ENCODE assay signal across 35 mouse cellular contexts in the genomic region with DNA sequence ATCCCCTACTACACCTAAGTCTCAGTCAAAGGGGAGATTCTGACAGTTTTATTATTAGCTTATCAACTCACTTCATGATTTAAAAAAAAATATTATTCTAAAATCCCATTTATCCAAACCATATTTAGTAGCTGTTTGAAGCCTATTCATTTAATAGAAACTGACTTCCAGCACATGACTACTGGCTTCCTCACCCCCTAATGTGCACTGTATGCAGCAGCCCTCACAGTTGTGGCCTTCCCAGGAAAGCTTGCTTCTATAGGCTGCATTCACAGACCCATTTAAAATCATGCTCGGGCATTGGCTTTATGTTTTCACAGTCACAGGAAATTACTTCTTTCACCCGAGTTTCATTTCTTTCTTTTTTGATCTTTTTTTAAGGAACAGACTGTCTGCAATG.
"Had no signal": no experiment of that assay in that cellular context is flagged by ENCODE, and none has a peak within 500 bp of the region (broad histone marks: within the 10 kb centered on the region; RNA-seq: fewer than 3 reads in every experiment).

No protein-coding gene starts in this region.

- H3K36me3 ChIP-seq: heart, embryonic 10.5 days; heart, embryonic 12.5 days; heart, embryonic 13.5 days; heart, embryonic 15.5 days; hindbrain, embryonic 10.5 days; hindbrain, embryonic 12.5 days; hindbrain, embryonic 13.5 days; hindbrain, embryonic 15.5 days; intestine, embryonic 15.5 days; kidney, embryonic 15.5 days had no signal

- DNase-seq: heart, postnatal 10 days; heart, postnatal 14 days; heart, postnatal 36 days; heart, postnatal 4 days; kidney, adult 11 months; kidney, adult 18-20 months; kidney, adult 2 months; kidney, adult 8-10 months; kidney, adult 9 months; kidney, postnatal 10 days; kidney, postnatal 14 days; kidney, postnatal 25 days; kidney, postnatal 36 days; kidney, postnatal 4 days; layer of hippocampus, adult 9-11 months; layer of hippocampus, postnatal 36 days had no signal

- ATAC-seq: hindbrain, embryonic 16.5 days; hindbrain, postnatal 0 days; inflammation-experienced regulatory T-cells, adult 6 months; intestine, embryonic 15.5 days; intestine, embryonic 16.5 days; intestine, postnatal 0 days had no signal

- H3K4me2 ChIP-seq: heart, embryonic 11.5 days; heart, embryonic 12.5 days; heart, embryonic 13.5 days; heart, embryonic 15.5 days; hindbrain, embryonic 12.5 days; hindbrain, embryonic 13.5 days; hindbrain, embryonic 14.5 days; hindbrain, embryonic 15.5 days; intestine, embryonic 15.5 days; kidney, embryonic 15.5 days had no signal

- H3K9ac ChIP-seq: heart, embryonic 12.5 days; heart, embryonic 13.5 days; heart, embryonic 15.5 days; hindbrain, embryonic 12.5 days; hindbrain, embryonic 13.5 days; hindbrain, embryonic 14.5 days; hindbrain, embryonic 15.5 days; intestine, embryonic 15.5 days; kidney, embryonic 15.5 days had no signal

- H3K4me3 ChIP-seq: heart, embryonic 10.5 days; heart, embryonic 12.5 days; heart, embryonic 13.5 days; heart, embryonic 15.5 days; hindbrain, embryonic 10.5 days; hindbrain, embryonic 12.5 days; hindbrain, embryonic 13.5 days; hindbrain, embryonic 15.5 days; intestine, embryonic 15.5 days; kidney, embryonic 15.5 days; layer of hippocampus, adult 2 months had no signal

- H3K27ac ChIP-seq: heart, embryonic 10.5 days; heart, embryonic 13.5 days; heart, embryonic 15.5 days; hindbrain, embryonic 10.5 days; hindbrain, embryonic 12.5 days; hindbrain, embryonic 13.5 days; hindbrain, embryonic 14.5 days; hindbrain, embryonic 15.5 days; hindbrain, postnatal 0 days; intestine, embryonic 15.5 days; kidney, embryonic 15.5 days; kidney, postnatal 0 days; layer of hippocampus, adult 2 months had no signal

- H3K27me3 ChIP-seq: heart, embryonic 12.5 days; heart, embryonic 13.5 days; heart, embryonic 15.5 days; hindbrain, embryonic 12.5 days; hindbrain, embryonic 13.5 days; hindbrain, embryonic 15.5 days; intestine, embryonic 15.5 days; kidney, embryonic 15.5 days had no signal

- H3K9me3 ChIP-seq: heart, embryonic 10.5 days; heart, embryonic 12.5 days; heart, embryonic 13.5 days; heart, embryonic 15.5 days; hindbrain, embryonic 10.5 days; hindbrain, embryonic 12.5 days; hindbrain, embryonic 13.5 days; hindbrain, embryonic 15.5 days; intestine, embryonic 15.5 days; kidney, embryonic 15.5 days had no signal

- H3K4me1 ChIP-seq: heart, embryonic 10.5 days; heart, embryonic 12.5 days; heart, embryonic 13.5 days; heart, embryonic 15.5 days; hindbrain, embryonic 10.5 days; hindbrain, embryonic 12.5 days; hindbrain, embryonic 13.5 days; hindbrain, embryonic 15.5 days; intestine, embryonic 15.5 days; kidney, embryonic 15.5 days had no signal
